Mouse (Mus musculus) layer of hippocampus, postnatal 14 days (tissue): ENCODE data around the gene Mras. TPM values are rescaled to one million over a fixed set of nuclear protein-coding genes. Genes with fewer than 3 reads are reported as not detected.
A peak's percentile ranks its signal among the peaks of the same experiment; 100 is the strongest.

Experiments
- DNase-seq, 2 experiments: peaks; one replicate each; pipeline ENCODE4 v3.0.0; 2021 to 2022; ENCODE audit warnings: low spot score in 2 of 2, mixed read lengths in 1 of 2
- long read RNA-seq, 2 experiments: library from polyadenylated mRNA; stranded (forward); transcript quantifications; one replicate each; pipeline ENCODE4 v2.0.0; 2021
- total RNA-seq, 2 experiments: library from RNA; stranded (reverse); gene quantifications; 2 replicates each; pipeline ENCODE4 v1.2.3; 2021

Mras gene
- 100 to 1,000 TPM; 102 to 109 TPM for total RNA-seq
- long read RNA-seq, experiment 1, full-length matches to known transcripts: 71 of 89 reads
- long read RNA-seq, experiment 1, partial matches to known transcripts: 2 of 89 reads
- long read RNA-seq, experiment 1, other reads (novel, unspliced or antisense): 16 of 89 reads
- long read RNA-seq, experiment 2, full-length matches to known transcripts: 75 of 106 reads
- long read RNA-seq, experiment 2, partial matches to known transcripts: 2 of 106 reads
- long read RNA-seq, experiment 2, other reads (novel, unspliced or antisense): 29 of 106 reads

DNA sequence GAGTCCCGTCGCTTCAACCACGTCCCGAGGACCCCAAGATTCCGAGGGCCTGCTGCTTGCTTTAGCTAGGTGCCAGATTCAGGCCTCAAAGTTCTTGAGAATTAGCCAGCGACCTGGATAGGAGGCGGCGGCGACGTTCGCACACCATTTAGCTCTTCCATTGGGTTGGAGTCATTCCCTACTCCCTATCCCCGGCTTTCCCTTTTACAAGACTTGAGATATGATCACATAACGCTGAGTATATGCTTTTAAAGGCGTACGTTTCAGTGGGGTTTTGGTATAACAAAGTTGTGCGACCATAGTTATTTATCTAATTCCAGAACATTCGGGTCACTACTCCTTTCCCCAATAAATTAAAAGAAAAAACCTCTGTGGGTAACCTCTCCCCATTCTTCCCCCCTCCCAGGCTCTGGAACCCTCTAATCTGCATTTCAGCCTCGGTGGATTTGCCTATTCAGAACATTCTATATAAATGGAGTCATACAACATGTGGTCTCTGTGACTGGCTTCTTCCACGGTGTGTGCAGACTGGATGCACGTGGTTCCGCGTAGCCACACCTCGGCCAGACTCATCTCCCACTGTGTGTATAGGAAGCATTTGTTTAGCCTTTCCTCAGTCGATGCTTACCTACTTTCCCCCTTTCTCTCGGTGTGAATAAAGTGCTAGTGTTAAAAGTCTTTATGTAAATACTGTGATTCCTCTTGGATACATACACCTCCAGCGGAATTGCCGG, at the start of gene Mras:
Mras (minus strand) TSS at position 351 of the 734 bp plus-strand sequence.
- no peak for DNase-seq

DNA sequence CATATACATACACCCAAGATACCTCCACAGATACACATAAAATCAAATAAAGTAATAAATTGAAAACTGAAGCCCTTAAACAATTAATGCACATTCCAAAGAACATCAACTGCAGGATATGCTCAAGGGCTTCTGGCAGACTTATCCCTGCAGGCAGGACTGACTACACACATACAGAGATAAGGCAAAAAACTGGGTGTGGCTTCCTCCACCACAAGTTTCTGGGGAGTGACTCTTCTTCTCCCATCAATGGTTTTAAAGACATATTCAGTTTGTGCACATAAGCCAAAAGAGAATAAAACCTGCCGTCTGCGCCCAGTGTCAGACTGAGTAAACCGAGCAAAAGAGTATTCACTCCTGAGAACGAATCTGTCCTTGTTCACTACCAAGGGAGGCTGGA, 48.0 kb upstream of the Mras start:
- no peak for DNase-seq

DNA sequence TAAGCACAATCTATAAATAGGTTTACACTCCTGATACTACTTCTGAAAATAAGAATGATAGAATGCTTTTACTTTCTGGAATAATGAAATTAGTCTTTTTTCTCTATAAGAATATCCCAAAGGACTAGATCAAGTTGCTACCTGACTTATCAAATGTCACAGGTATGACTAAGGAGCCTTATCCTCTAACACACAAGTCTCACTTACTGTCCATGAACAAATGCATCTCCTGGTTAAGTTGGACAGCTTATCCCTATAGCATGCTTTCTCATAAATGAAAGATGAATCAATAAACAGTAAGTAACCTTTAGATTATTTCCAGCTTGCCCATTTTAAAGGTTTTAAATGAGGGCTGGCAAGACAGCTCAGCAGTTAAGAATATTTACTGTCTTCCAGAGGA, 47.5 kb upstream of the Mras start:
- no peak for DNase-seq

DNA sequence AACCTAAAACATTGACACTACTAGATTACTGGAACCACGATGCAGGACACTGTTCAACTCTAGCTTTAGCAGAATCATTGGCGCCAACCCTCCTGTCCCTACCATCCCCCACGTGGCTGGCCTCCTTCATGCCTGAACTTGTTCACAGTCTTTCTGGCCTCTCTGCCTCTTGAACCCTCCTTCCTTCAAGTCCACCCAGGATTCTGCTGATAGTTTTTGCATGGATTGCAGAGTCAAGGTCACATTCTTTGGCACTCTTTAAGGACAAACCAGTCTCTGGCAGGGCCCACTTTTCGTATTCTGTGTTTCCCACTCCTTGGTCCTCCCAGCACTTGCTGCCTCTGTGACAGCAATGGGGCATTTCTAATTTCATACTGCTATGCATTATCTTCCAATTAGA, 46.0 kb upstream of the Mras start:
- no peak for DNase-seq

DNA sequence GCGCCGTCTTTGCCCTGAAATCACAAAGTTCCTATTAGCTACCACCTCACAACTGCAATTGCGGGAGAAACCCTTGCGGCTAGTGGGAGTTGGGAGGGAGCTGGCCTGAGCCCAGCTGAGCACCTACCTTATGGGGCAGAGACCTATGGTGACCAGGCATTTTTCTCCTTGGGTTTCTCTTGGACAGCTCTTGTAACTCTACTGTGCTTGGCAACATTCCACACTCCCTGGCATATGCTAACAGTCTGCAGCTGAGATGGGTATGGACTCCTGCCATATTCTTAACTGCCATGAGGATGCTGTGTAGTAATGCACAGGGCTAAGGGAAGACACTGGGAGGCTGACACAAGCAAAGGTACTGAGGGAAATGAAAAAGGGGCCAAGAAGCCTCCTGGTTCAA, 43.6 kb upstream of the Mras start:
- no peak for DNase-seq

DNA sequence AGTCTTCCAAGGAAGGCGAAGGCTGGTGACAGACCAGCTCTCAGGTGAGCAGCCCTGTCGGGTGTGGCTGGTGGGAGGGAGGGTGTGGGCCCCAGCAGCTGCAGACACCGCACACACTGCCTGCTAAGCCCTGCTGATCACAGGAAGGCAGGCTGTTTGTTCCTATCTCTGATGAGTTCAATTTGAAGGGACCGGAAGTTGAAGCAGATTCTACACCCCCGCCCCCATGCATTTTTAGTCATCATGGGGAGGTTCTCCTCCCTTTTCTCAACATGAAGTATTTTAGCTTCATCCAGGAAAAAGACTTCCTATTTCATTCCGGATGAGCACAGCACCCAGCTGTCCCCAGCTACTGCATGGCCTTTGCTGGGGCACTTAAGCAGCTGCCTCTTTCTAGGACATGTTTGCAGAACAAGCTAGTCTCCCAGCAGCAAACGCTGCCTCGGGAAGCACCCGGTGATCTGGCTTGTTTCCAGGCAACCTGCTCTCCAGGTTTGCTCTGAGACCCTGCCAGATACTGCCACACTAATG, 42.1 kb upstream of the Mras start:
- DNase-seq: peak; percentile 44 to 47

DNA sequence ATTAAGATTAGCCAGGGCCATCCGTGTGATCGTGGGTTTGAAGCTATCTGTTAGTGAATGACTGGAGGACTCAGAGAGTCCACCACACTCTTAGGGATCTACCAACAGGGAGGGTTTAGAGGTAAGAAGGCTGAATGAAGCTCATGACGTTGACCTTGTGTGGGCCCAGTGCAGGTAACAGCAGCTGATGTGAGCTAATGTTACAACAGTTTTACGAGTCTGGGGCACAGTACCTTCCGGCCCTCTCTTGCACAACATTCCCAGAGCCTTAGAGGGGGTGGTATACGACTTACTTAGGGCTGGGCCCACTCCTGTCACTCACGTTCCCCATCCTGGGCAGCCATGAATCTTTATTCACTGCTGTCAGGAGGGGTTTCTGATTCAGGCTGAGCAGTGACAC, 34.2 kb upstream of the Mras start:
- no peak for DNase-seq

DNA sequence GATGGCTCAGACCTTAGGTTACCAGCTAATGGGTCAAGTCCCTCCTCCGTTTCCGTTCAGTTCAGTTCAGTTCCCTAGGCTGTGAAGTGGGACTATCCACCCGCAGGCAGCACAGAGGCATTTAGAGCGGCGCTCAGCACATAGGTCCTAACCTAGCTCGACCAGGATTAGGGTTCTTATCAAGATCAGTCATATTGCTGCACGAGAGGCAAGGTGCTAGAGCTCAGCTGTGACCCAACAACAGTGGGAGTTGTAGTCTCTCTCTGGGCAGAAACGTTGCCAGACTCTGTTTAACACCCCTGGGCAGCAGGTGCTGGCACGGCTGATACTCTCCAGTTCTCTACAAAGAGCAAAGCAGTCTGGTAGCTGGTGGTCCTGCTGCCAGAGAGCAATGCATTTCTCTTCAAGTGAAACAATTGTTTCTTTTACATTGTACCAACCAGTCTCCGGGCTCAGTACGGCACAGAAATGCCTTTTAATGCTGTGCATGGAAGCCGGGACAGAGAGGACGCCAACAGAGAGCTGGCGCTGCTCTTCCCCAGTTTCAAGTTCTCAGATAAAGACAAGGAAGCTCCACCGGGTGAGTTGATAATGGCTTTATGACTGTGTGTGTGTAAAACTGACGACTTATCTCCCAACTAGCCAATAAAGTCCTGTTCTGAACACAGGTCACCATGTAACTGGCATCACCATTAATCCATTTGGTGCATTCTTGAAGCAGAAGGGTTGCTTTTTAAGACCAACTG, 33.3 kb upstream of the Mras start:
- DNase-seq: no peak

DNA sequence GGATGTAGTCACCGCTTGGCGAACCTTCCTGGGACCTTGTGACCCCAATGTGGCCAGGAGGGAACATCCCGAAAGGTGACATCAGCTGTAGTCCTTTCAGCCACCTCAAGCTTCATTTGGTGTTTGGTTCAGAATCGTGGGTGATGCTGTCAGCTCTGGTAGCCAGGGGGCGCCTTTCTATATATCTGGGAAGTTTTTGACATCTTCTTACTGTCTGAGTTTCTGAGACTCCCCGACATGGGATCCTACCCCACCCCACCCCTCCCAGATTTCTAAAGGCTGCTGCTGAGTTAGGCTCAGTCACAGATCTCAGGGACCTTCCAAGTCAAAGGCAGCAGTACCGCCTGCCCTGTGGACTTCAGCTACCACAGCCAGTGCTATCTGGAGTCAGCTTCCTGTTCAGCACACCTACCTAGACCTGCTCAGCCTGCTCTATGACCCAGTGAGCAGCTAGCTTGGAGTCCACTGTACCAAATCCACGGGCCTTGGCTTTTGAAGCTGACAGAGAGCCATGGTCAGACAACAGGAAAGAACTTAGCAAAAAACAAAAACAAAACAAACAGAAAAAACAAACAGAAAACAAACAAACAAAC, 32.6 kb upstream of the Mras start:
- no peak for DNase-seq

DNA sequence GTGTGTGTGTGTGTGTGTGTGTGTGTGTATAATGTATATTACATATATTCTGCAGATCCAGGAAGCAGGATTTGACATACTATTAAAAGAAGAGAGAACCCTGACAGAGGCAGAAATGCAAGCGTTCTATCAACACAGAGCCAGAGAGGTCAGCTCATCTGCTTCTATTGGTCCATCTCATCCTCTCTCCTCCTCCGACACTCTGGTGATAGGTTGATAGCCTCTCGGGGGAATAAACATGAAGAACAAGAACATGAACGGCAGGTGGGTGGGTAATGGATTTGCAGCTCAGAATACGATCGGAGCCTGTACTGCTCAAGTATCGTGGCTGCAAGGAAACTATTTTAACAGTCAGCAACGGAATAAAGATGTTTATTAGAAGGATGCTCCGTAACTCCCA, 31.4 kb upstream of the Mras start:
- DNase-seq: no peak

DNA sequence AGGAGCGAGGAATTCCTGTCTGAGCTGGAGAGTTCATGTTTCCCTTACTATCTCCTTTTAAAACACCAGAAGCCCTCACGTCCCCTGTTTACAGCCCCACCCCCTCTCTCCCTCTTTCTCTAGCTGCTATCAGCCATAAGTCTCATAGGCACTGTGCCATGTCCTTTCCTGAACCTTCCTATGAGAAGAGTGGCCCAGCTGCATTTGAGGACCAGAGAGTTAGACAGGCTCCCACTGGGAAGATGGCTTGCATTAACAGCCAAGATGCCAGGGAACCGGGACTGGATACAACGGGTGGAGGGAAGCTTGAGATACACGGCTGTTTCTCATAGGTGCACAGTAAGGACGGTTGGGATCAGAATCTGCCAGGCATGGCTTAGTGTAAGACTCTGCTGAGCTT, 27.7 kb upstream of the Mras start:
- DNase-seq: no peak

DNA sequence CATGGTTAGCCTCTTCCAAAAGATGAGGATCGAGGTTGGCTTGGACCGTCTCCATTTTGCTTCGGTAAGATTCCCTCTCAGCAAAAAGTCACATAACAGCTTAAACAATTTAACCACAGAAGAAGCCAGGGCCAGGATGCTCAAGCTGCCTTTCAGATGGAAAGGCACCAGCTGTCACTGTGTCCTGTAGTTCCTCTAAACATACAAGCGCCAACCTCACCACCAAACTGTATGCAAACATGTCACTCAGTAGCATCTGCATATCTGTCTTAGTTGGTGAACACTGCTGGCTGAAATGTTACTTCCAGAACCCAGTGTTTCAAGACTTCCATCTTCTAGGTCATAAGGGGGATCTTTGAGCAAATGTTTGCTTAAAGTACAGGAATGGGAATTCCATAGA, 22.5 kb upstream of the Mras start:
- no peak for DNase-seq

DNA sequence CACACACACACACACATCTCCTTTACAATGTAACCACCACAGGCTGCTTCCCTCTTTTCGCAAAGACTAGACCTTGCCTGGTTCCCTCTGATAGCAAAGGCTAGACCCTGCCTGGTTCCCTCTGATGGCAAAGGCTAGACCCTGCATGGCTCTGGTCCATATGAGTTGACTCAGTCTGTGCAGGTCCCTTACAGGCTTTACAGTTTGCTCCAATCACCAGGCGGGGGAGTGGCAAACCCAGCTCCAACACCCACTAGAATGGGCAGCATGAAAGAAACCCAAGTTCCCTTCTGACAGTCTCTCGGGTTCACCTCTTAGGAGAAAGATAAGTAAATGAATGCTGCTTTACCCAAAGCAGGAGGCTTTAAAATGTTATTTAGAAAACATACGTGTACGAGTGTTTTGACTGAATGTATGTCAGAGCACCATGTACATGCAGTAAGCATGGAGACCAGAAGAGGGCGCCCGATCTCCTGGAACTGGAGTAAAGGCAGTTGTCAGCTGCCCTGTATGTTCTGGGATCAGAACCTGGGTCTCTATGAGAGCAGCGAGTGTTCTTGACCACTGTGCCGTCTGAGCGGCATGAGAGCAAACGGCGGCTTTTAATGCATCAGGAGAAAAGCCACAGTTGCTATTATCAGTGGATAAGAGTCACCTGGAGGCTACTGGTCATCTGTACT, 21.5 kb upstream of the Mras start:
- DNase-seq: no peak

DNA sequence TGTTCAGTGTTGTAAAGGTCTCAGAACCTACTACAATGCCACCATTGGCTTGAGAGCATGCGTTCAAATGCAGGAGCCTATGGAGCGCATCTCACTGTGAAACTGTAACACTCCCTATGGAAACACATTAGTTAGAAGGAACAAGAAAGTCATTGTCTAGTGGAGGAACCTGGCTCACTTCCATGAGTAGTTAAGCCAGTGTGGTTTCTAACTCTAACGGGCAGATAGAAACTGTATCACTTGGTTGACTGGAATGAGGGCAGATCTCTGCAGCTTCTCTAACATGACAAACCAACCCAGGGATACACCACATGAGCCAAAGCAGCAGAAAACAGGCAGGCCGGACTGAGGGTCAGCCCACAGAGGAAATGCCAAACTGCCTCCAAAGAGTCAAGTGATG, 17.0 kb upstream of the Mras start:
- no peak for DNase-seq

DNA sequence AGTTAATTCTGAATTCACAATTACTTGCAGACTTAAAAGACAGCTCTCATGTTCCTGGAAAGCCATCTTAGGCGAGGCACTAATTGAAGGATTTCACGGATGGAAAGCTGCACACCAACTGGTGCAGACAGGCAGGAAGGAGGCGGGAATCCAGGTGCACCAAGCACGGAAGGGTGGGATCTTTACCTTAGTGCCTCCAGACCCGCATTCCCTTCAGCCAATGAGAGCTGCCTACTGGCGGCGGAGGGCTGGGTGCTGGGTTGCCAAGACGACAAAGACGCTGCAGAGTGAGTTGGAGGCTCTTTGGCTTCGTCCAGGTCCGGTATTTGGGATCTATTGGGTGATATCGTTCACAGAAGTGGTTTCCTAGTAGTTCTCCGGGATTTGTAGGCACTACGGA, 14.0 kb upstream of the Mras start, which contains the start of gene Nme9:
Nme9 (plus strand) TSS at position 315 of the 400 bp plus-strand sequence.
- DNase-seq: no peak

DNA sequence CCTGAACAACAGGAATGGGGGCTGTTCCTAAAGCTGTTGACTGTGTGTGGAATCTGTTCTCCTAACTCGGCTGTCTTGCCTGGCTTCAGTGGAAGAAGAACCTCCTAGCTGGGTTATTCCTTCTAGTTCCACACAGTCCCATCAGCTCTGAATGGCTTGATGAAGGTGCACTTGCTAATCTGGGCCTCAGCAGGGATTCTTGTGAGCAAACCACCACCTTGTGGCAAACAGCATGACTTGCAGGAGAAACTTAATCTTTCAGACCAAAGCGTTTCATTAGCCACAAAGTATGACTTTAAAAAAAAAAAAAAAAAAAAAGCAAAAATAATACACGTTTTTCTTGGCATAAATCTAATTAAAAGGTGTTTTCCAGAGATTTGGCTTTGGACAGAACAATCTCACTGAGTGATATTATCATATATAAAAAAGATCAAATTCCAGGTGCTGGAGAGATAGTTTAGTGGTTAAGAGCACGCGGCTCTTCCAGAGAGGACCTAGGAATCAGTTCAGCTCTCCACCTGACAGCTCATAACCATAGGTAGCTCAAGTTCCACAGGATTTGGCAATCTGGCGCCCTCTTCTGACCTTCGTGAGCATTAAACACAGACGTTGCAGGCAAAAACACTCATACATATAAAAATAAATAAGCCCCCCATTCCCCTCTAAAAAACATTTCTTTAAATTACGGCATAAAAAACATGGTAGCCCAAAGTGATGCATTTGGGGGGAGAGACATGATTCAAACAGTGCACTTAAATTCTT, 12.9 kb upstream of the Mras start:
- DNase-seq: peak in 1 of 2 experiments; percentile 68

DNA sequence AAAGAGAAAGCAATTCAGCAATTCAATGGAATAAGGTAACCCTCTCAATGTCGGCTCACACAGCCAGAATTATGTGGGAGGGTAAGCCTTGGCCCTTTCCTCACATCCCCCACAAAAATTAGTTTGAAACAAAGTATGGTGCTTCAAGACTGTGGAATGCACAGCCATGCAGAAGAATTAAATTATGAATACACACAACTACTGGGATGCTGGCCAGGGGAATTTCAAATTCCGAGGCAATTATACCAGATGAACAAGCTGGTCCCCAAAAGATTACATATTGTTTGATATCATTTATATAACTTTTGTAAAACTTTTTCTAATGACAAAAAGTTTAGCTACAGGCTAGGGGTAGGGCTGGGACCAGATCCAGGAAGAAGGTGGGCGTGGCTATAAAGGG, 10.1 kb upstream of the Mras start:
- peak in 1 of 2 experiments; percentile 62 for DNase-seq

DNA sequence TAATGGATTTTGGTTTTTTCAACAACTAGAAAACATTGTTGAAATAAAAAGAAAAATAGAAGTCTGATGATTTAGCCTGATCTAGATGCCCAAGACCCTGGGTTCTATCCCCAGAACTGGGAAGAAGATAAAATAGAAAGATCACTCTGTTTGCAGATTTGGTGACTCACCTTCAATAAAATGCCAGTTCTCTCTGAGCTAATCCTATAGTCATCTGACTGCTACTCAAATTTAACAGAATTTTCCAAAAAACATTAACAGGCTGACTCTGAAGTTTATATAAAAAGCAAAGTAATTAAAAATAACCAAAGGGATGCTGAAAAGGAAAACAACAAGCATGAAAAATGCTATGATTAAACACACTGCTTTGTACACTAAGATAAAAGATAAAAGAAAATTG, 9.1 kb upstream of the Mras start:
- no peak for DNase-seq

DNA sequence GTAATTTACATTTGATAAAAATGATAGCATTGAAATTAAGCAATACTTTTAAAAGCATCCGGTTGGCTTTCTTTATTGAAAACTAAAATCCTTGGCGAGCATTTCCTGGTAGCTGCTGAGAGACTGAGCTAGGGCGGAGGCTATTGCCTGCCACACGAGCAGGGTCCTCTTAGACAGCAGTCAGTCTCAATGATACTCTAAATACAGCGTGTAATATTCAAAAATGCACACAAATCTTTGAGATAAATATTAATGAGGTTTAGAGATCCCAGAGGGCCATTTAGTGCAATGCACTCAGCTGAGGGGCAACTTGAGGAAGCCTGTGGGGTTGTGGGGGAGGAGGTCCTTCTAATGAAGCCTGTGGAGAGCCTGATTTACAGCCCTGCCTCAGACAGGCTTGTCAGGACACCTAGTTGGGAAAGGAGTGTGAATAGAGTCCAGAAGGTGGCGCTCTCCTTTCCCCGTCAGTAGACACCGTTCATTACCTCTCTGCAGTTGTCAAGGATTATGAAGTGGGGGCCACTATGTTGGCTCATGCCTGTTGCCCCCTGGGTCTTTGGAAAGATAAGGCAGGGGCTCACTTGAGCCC, 7.5 kb upstream of the Mras start:
- no peak for DNase-seq
